Mouse (Mus musculus): ENCODE measurements around the gene Aptx. TPM values are rescaled to one million over a fixed set of nuclear protein-coding genes. Genes with fewer than 3 reads are reported as not detected.

Gene Aptx
- 54.0 and 58.6 TPM in 2 replicates for polyA plus RNA-seq (2015; fragmentation: Nextera tagmentation; extraction: Ambion mirVana)

- ATAC-seq = peak; percentile 97
- H3K4me1 ChIP-seq = peaks cover 31% of the 10 kb centered on the region
- peak within 1 kb of the TSS; percentile 92 for H3K27ac ChIP-seq
- peak within 1 kb of the TSS; percentile 58 for H3K4me3 ChIP-seq
- peak within 1 kb of the TSS; percentile 73 for H3K9ac ChIP-seq
- under 1% methylated on average over 42 of the region's 42 CpGs for WGBS
- H3K9me3 ChIP-seq (replicated peaks) = no peaks in the 10 kb centered on the region
- no peaks in the 10 kb centered on the region for H3K36me3 ChIP-seq (ENCODE audit: poor library complexity, severe bottlenecking)
- peak within 1 kb of the TSS; percentile 76 for H3K4me2 ChIP-seq
- H3K27me3 ChIP-seq = no peaks in the 10 kb centered on the region
Observed at GRCm38 (mm10) chr4:40702797-40703709, at the start of gene Aptx. TSS of gene Aptx (minus strand) at chr4:40703194.

GRCm38 (mm10) chr4:40735351-40735750 lies 32.4 kb upstream of the Aptx start:
- no peak overlapping the region for H3K27ac ChIP-seq
- no peaks in the 10 kb centered on the region for H3K27me3 ChIP-seq
- no peak overlapping the region for H3K4me3 ChIP-seq
- H3K4me1 ChIP-seq = no peaks in the 10 kb centered on the region
- ATAC-seq = no peak
- no peaks in the 10 kb centered on the region for H3K9me3 ChIP-seq (replicated peaks)
- H3K36me3 ChIP-seq (ENCODE audit: poor library complexity, severe bottlenecking) = peaks cover 87% of the 10 kb centered on the region
- H3K4me2 ChIP-seq = no peak overlapping the region
- no peak overlapping the region for H3K9ac ChIP-seq
- 71% methylated on average over 1 of the region's 1 CpGs for WGBS

- Histone ChIP-seq H3K27ac (no peak overlapping the region), H3K4me3 (no peak overlapping the region), H3K4me1 (peaks cover 10% of the 10 kb centered on the region), H3K36me3 (ENCODE audit: poor library complexity, severe bottlenecking) (peaks cover 88% of the 10 kb centered on the region), H3K9me3 (replicated peaks) (no peaks in the 10 kb centered on the region), H3K9ac (no peak overlapping the region), H3K4me2 (no peak overlapping the region), H3K27me3 (no peaks in the 10 kb centered on the region)
- ATAC-seq = no peak
Observed at GRCm38 (mm10) chr4:40731262-40731661, 28.3 kb upstream of the Aptx start.

- WGBS = 90% methylated on average over 1 of the region's 1 CpGs
- ATAC-seq = no peak
- Histone ChIP-seq H3K4me1 (peaks cover 39% of the 10 kb centered on the region), H3K4me2 (0 out of 2 replicates have a peak overlapping the region, but pooled peaks have one; percentile 4), H3K27ac (no peak overlapping the region), H3K9me3 (replicated peaks) (no peaks in the 10 kb centered on the region), H3K9ac (no peak overlapping the region), H3K36me3 (ENCODE audit: poor library complexity, severe bottlenecking) (peaks cover 75% of the 10 kb centered on the region), H3K27me3 (no peaks in the 10 kb centered on the region), H3K4me3 (no peak overlapping the region)
Observed at GRCm38 (mm10) chr4:40727247-40727646, 24.3 kb upstream of the Aptx start.

GRCm38 (mm10) chr4:40725554-40725953 lies 22.6 kb upstream of the Aptx start:
- Histone ChIP-seq H3K27ac (no peak overlapping the region), H3K4me3 (peak overlapping the region; percentile 87; the same call in 1 of the 2 replicates), H3K36me3 (ENCODE audit: poor library complexity, severe bottlenecking) (peaks cover 60% of the 10 kb centered on the region), H3K4me1 (peaks cover 49% of the 10 kb centered on the region), H3K9me3 (replicated peaks) (no peaks in the 10 kb centered on the region), H3K9ac (no peak overlapping the region), H3K27me3 (no peaks in the 10 kb centered on the region), H3K4me2 (peak overlapping the region; percentile 79)
- no peak for ATAC-seq

- Histone ChIP-seq H3K4me1 (peaks cover 49% of the 10 kb centered on the region), H3K36me3 (ENCODE audit: poor library complexity, severe bottlenecking) (peaks cover 55% of the 10 kb centered on the region), H3K9me3 (replicated peaks) (no peaks in the 10 kb centered on the region), H3K27me3 (no peaks in the 10 kb centered on the region), H3K27ac (no peak overlapping the region), H3K9ac (peak overlapping the region; percentile 98), H3K4me3 (peak overlapping the region; percentile 87; the same call in 1 of the 2 replicates), H3K4me2 (peak overlapping the region; percentile 79)
- 88% methylated on average over 7 of the region's 7 CpGs for WGBS
- ATAC-seq = no peak
Observed at GRCm38 (mm10) chr4:40725141-40725540, 22.1 kb upstream of the Aptx start.

- H3K4me1 ChIP-seq = peaks cover 49% of the 10 kb centered on the region
- WGBS = 1% methylated on average over 41 of the region's 62 CpGs
- H3K4me3 ChIP-seq = peak overlapping the region; percentile 87
- no peaks in the 10 kb centered on the region for H3K9me3 ChIP-seq (replicated peaks)
- H3K9ac ChIP-seq = peak overlapping the region; percentile 98
- peaks cover 35% of the 10 kb centered on the region for H3K36me3 ChIP-seq (ENCODE audit: poor library complexity, severe bottlenecking)
- ATAC-seq = peak; percentile 93
- H3K27ac ChIP-seq = peak overlapping the region; percentile 100
- no peaks in the 10 kb centered on the region for H3K27me3 ChIP-seq
- peak overlapping the region; percentile 79 for H3K4me2 ChIP-seq
Observed at GRCm38 (mm10) chr4:40722687-40723460, 19.9 kb upstream of the Aptx start.

- Histone ChIP-seq H3K9ac (peak within 1 kb of the TSS; percentile 98), H3K4me3 (peak within 1 kb of the TSS; percentile 87), H3K4me2 (peak within 1 kb of the TSS; percentile 79), H3K4me1 (peaks cover 45% of the 10 kb centered on the region), H3K27me3 (no peaks in the 10 kb centered on the region), H3K36me3 (ENCODE audit: poor library complexity, severe bottlenecking) (peaks cover 30% of the 10 kb centered on the region), H3K27ac (peak within 1 kb of the TSS; percentile 100), H3K9me3 (replicated peaks) (no peaks in the 10 kb centered on the region)
- peak; percentile 94 for ATAC-seq
- WGBS = under 1% methylated on average over 47 of the region's 54 CpGs
Observed at GRCm38 (mm10) chr4:40722011-40722666, 19.1 kb upstream of the Aptx start, which contains the start of gene Dnaja1. TSS of gene Dnaja1 (plus strand) at chr4:40722150.

GRCm38 (mm10) chr4:40720910-40721309 lies 17.9 kb upstream of the Aptx start:
- Histone ChIP-seq H3K27ac (no peak overlapping the region), H3K9me3 (replicated peaks) (no peaks in the 10 kb centered on the region), H3K4me3 (0 out of 2 replicates have a peak overlapping the region, but pooled peaks have one; percentile 6), H3K27me3 (no peaks in the 10 kb centered on the region), H3K4me2 (no peak overlapping the region), H3K36me3 (ENCODE audit: poor library complexity, severe bottlenecking) (peaks cover 18% of the 10 kb centered on the region), H3K9ac (0 out of 2 replicates have a peak overlapping the region, but pooled peaks have one; percentile 12), H3K4me1 (peaks cover 36% of the 10 kb centered on the region)
- 98% methylated on average over 8 of the region's 8 CpGs for WGBS
- ATAC-seq = no peak

GRCm38 (mm10) chr4:40717141-40717540 lies 14.1 kb upstream of the Aptx start:
- H3K4me2 ChIP-seq = no peak overlapping the region
- H3K27ac ChIP-seq = no peak overlapping the region
- peaks cover 10% of the 10 kb centered on the region for H3K4me1 ChIP-seq
- no peak overlapping the region for H3K9ac ChIP-seq
- no peak for ATAC-seq
- H3K4me3 ChIP-seq = no peak overlapping the region
- WGBS = 91% methylated on average over 3 of the region's 3 CpGs
- H3K9me3 ChIP-seq (replicated peaks) = no peaks in the 10 kb centered on the region
- H3K36me3 ChIP-seq (ENCODE audit: poor library complexity, severe bottlenecking) = no peaks in the 10 kb centered on the region
- H3K27me3 ChIP-seq = no peaks in the 10 kb centered on the region

GRCm38 (mm10) chr4:40703710-40704275 lies 799 bp upstream of the Aptx start:
- Histone ChIP-seq H3K4me3 (peak overlapping the region; percentile 58), H3K36me3 (ENCODE audit: poor library complexity, severe bottlenecking) (no peaks in the 10 kb centered on the region), H3K9ac (peak overlapping the region; percentile 57), H3K27me3 (no peaks in the 10 kb centered on the region), H3K4me1 (peaks cover 31% of the 10 kb centered on the region), H3K27ac (peak overlapping the region; percentile 92), H3K4me2 (peak overlapping the region; percentile 76), H3K9me3 (replicated peaks) (no peaks in the 10 kb centered on the region)
- WGBS = 28% methylated on average over 9 of the region's 9 CpGs
- ATAC-seq = no peak

Data from forebrain, embryonic 13.5 days (tissue).